8 mouse cellular contexts compared by ENCODE assay signal in the genomic region with DNA sequence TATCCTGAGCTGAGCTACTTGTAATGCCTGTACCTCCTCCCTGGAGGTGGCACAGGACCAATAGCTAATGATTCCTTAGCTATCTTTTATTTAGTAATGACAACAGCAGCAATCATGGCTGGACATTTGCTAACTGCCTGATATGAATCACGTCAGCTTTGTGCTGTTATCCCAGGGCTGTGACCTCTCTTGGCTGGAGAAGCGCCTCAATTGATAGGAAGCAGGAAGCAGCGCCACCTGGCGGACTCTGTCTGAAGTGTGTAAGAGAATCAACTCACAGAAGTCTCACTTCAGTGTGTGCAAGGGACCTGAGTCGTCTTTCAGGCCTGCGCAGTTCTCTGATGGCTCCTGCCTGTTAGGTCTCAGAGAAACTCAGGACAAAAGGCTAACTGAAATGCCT. TPM values are rescaled to one million over a fixed set of nuclear protein-coding genes. Genes with fewer than 3 reads are reported as not detected.
DNase-seq lines count a peak whose midpoint lies in the region; ATAC-seq lines count a peak whose summit lies in the region.

No protein-coding gene starts in this region.

- no peak overlapping the region for H3K27ac ChIP-seq in hindbrain, embryonic 14.5 days

- H3K4me3 ChIP-seq in hindbrain, embryonic 14.5 days (replicated peaks; ENCODE audit: low read length) = no peak overlapping the region

- no peaks in the 10 kb centered on the region for H3K27me3 ChIP-seq in hindbrain, embryonic 14.5 days (ENCODE audit: control insufficient read depth, insufficient read depth, low read length)

- ATAC-seq in hindbrain, embryonic 14.5 days (ENCODE audit: low FRiP score) = peak; percentile 68

- DNase-seq in MN1 (ENCODE audit: low spot score) = peak; percentile 95
- DNase-seq in cerebellum, adult 9-10 months = peak; percentile 82
- DNase-seq in frontal cortex, postnatal 25 days (ENCODE audit: low spot score in 2 of 2) = peak; percentile 83 to 88
- peak; percentile 92 for DNase-seq in hindbrain, embryonic 14.5 days (ENCODE audit: low spot score)
- peak; percentile 81 to 98 for DNase-seq in layer of hippocampus, postnatal 25 days (ENCODE audit: extremely low spot score in 1 of 2, low spot score in 1 of 2)
- DNase-seq in lung, postnatal 36 days = peak; percentile 96
- peak; percentile 92 for DNase-seq in retina, postnatal 1 day
- peak; percentile 78 to 85 for DNase-seq in urinary bladder, adult 18-20 months (ENCODE audit: low spot score in 2 of 2)

- H3K9me3 ChIP-seq in hindbrain, embryonic 14.5 days (ENCODE audit: control insufficient read depth, low read length) = no peaks in the 10 kb centered on the region

- H3K4me1 ChIP-seq in hindbrain, embryonic 14.5 days (replicated peaks; ENCODE audit: control insufficient read depth, insufficient read depth, low read length) = no peaks in the 10 kb centered on the region

- no peak overlapping the region for H3K4me2 ChIP-seq in hindbrain, embryonic 14.5 days (replicated peaks)

- WGBS in hindbrain, embryonic 14.5 days = 11% methylated on average over 6 of the region's 6 CpGs

- H3K36me3 ChIP-seq in hindbrain, embryonic 14.5 days (replicated peaks; ENCODE audit: control insufficient read depth, insufficient read depth) = no peaks in the 10 kb centered on the region

- H3K9ac ChIP-seq in hindbrain, embryonic 14.5 days = no peak overlapping the region

RNA-seq across cellular contexts. Expression of gene 1810062G17Rik, which starts 19.7 kb away (rescaled TPM):
- 0.21 and 0.23 TPM in 2 replicates for polyA plus RNA-seq in hindbrain, embryonic 14.5 days (2014; fragmentation: Nextera tagmentation; extraction: Ambion mirVana)
- total RNA-seq in layer of hippocampus, postnatal 25 days (2021) = not detected

RNA-seq across cellular contexts. Expression of gene Anxa5, which starts 19.7 kb away (rescaled TPM):
- 64.9 and 75.8 TPM in 2 replicates for polyA plus RNA-seq in hindbrain, embryonic 14.5 days (2014; fragmentation: Nextera tagmentation; extraction: Ambion mirVana)
- 10 to 100 TPM; 54.5 to 59.8 TPM for total RNA-seq in layer of hippocampus, postnatal 25 days (2021)

RNA-seq across cellular contexts. Expression of gene Gm11549, which starts 26.2 kb away (rescaled TPM):
- polyA plus RNA-seq in hindbrain, embryonic 14.5 days (2014; fragmentation: Nextera tagmentation; extraction: Ambion mirVana) = 0.20 and 0.35 TPM in 2 replicates
- total RNA-seq in layer of hippocampus, postnatal 25 days (2021) = 1 to 10 TPM; 1.7 to 2.9 TPM

RNA-seq across cellular contexts. Expression of gene Exosc9, which starts 57.0 kb away (rescaled TPM):
- 74.5 and 77.9 TPM in 2 replicates for polyA plus RNA-seq in hindbrain, embryonic 14.5 days (2014; fragmentation: Nextera tagmentation; extraction: Ambion mirVana)
- 10 to 100 TPM; 38.9 to 42.2 TPM for total RNA-seq in layer of hippocampus, postnatal 25 days (2021)
